ENCODE assay signal across 8 mouse cellular contexts in genomic region chr19:45560153-45560890, GRCm38 (mm10). TPM values are rescaled to one million over a fixed set of nuclear protein-coding genes. Genes with fewer than 3 reads are reported as not detected.
DNase-seq lines count a peak whose midpoint lies in the region; ATAC-seq lines count a peak whose summit lies in the region.

TSS of gene Poll (minus strand) at chr19:45560531.
TSS of gene Gm17018 (plus strand) at chr19:45560615.

- peak within 1 kb of the TSS; percentile 77 for H3K9ac ChIP-seq in hindbrain, embryonic 16.5 days (ENCODE audit: low read depth, low read length)

- peak; percentile 92 for ATAC-seq in hindbrain, embryonic 16.5 days
- peak; percentile 82 for ATAC-seq in megakaryocyte, adult 5-6 weeks (ENCODE audit: poor library complexity, severe bottlenecking)

- H3K27me3 ChIP-seq in hindbrain, embryonic 16.5 days (replicated peaks; ENCODE audit: control insufficient read depth, insufficient read depth, low read length), result no peaks in the 10 kb centered on the region

- peak within 1 kb of the TSS; percentile 99 for H3K4me2 ChIP-seq in hindbrain, embryonic 16.5 days (ENCODE audit: low read length)

- WGBS in hindbrain, embryonic 16.5 days, result under 1% methylated on average over 28 of the region's 35 CpGs

- H3K9me3 ChIP-seq in hindbrain, embryonic 16.5 days (ENCODE audit: control insufficient read depth, low read length), result no peaks in the 10 kb centered on the region

- H3K4me1 ChIP-seq in hindbrain, embryonic 16.5 days (ENCODE audit: control insufficient read depth, insufficient read depth, low read depth, low read length), result peaks cover 14% of the 10 kb centered on the region

- no peaks in the 10 kb centered on the region for H3K36me3 ChIP-seq in hindbrain, embryonic 16.5 days (ENCODE audit: control insufficient read depth, insufficient read depth, low read length)

- DNase-seq in ZHBTc4 (ENCODE audit: low read depth, low spot score), result peak; percentile 85
- DNase-seq in cerebellum, postnatal 4 days (ENCODE audit: low spot score in 2 of 2), result peak; percentile 50 to 78
- DNase-seq in gastrocnemius, adult 18-20 months (ENCODE audit: low spot score), result peak; percentile 86
- peak; percentile 71 to 72 for DNase-seq in left cerebral cortex, adult 8-10 months (ENCODE audit: low spot score in 2 of 2)
- peak; percentile 87 to 91 for DNase-seq in right cerebral cortex, adult 2 months (ENCODE audit: low spot score in 2 of 2)
- peak; percentile 42 for DNase-seq in urinary bladder, postnatal 10 days (ENCODE audit: low spot score)

- peak within 1 kb of the TSS; percentile 83 for H3K4me3 ChIP-seq in hindbrain, embryonic 16.5 days (ENCODE audit: low read length)

- H3K27ac ChIP-seq in hindbrain, embryonic 16.5 days (ENCODE audit: low read depth, low read length), result peak within 1 kb of the TSS; percentile 59

RNA-seq across cellular contexts. Expression of gene Poll, which starts in this region (rescaled TPM):
- 10 to 100 TPM; 14.8 to 15.1 TPM for total RNA-seq in gastrocnemius, adult 18-20 months (2021)
- polyA plus RNA-seq in hindbrain, embryonic 16.5 days (2015; fragmentation: Nextera tagmentation; extraction: Ambion mirVana), result 11.1 and 14.6 TPM in 2 replicates
- 10 to 100 TPM in 2 of 4 experiments, 1 to 10 TPM in 2; 9.3 to 11.4 (median 10.6) TPM for total RNA-seq in left cerebral cortex, adult 8-10 months (2022)
- total RNA-seq in megakaryocyte, adult 5-6 weeks (2015), result 3.2 and 3.7 TPM in 2 replicates
- total RNA-seq in megakaryocyte, adult 5-6 weeks (2017), result 6.7 and 7.4 TPM in 2 replicates

RNA-seq across cellular contexts. Expression of gene Gm17018, which starts in this region (rescaled TPM):
- total RNA-seq in gastrocnemius, adult 18-20 months (2021), result 10 to 100 TPM; 16.7 to 19.6 TPM
- 77.0 and 85.7 TPM in 2 replicates for polyA plus RNA-seq in hindbrain, embryonic 16.5 days (2015; fragmentation: Nextera tagmentation; extraction: Ambion mirVana)
- total RNA-seq in left cerebral cortex, adult 8-10 months (2022), result 10 to 100 TPM; 60.3 to 75.7 (median 69.0) TPM
- 22.6 and 23.8 TPM in 2 replicates for total RNA-seq in megakaryocyte, adult 5-6 weeks (2015)
- total RNA-seq in megakaryocyte, adult 5-6 weeks (2017), result 13.5 and 15.3 TPM in 2 replicates

Comparison
In these comparisons a context has a peak if more than half of its experiments do, and no peak if none do; other contexts are left out.
1. Peak in every context shown above with its lines: DNase-seq, ATAC-seq, H3K4me3 ChIP-seq and H3K27ac ChIP-seq.